Comparison of ENCODE assay signal across 33 mouse cellular contexts in genomic region chr9:7657946-7658345, GRCm38 (mm10). TPM values are rescaled to one million over a fixed set of nuclear protein-coding genes. Genes with fewer than 3 reads are reported as not detected.
DNase-seq lines count a peak whose midpoint lies in the region; ATAC-seq lines count a peak whose summit lies in the region.
"Had no signal": no experiment of that assay in that cellular context is flagged by ENCODE, and none has a peak within 500 bp of the region (broad histone marks: within the 10 kb centered on the region; RNA-seq: fewer than 3 reads in every experiment).

No protein-coding gene starts in this region.

- no peak overlapping the region for H3K4me3 ChIP-seq in kidney, embryonic 15.5 days (replicated peaks)
- no peak overlapping the region for H3K4me3 ChIP-seq in intestine, embryonic 14.5 days (ENCODE audit: low read depth, low read length)
- no peak overlapping the region for H3K4me3 ChIP-seq in intestine, embryonic 16.5 days (ENCODE audit: low read length)
- H3K4me3 ChIP-seq: embryonic facial prominence, embryonic 12.5 days; embryonic facial prominence, embryonic 15.5 days; forebrain, embryonic 12.5 days; forebrain, embryonic 15.5 days; heart, adult 2 months; heart, embryonic 10.5 days; heart, embryonic 13.5 days; hindbrain, embryonic 12.5 days; hindbrain, embryonic 15.5 days had no signal

- no peaks in the 10 kb centered on the region for H3K27me3 ChIP-seq in kidney, embryonic 15.5 days
- no peaks in the 10 kb centered on the region for H3K27me3 ChIP-seq in intestine, embryonic 14.5 days (replicated peaks; ENCODE audit: control insufficient read depth, insufficient read depth, low read length)
- H3K27me3 ChIP-seq in intestine, embryonic 16.5 days (replicated peaks; ENCODE audit: control insufficient read depth, insufficient read depth, low read length): no peaks in the 10 kb centered on the region
- H3K27me3 ChIP-seq: CH12.LX; embryonic facial prominence, embryonic 12.5 days; embryonic facial prominence, embryonic 15.5 days; forebrain, embryonic 12.5 days; forebrain, embryonic 15.5 days; heart, embryonic 13.5 days; hindbrain, embryonic 12.5 days; hindbrain, embryonic 15.5 days had no signal

- no peak overlapping the region for H3K4me2 ChIP-seq in kidney, embryonic 15.5 days
- no peak overlapping the region for H3K4me2 ChIP-seq in intestine, embryonic 14.5 days (ENCODE audit: low read length)
- no peak overlapping the region for H3K4me2 ChIP-seq in intestine, embryonic 16.5 days (ENCODE audit: low read depth, low read length)
- H3K4me2 ChIP-seq: embryonic facial prominence, embryonic 12.5 days; embryonic facial prominence, embryonic 15.5 days; forebrain, embryonic 12.5 days; forebrain, embryonic 15.5 days; heart, embryonic 13.5 days; hindbrain, embryonic 12.5 days; hindbrain, embryonic 15.5 days had no signal

- DNase-seq in kidney, postnatal 36 days: no peak
- peak; percentile 6 to 8 for DNase-seq in kidney, postnatal 4 days
- DNase-seq in kidney, postnatal 25 days: no peak
- DNase-seq in intestine, embryonic 14.5 days (ENCODE audit: low spot score): peak; percentile 48
- DNase-seq in retina, postnatal 1 day: no peak
- DNase-seq: adrenal gland, postnatal 10 days; adrenal gland, postnatal 36 days; cerebellum, adult 18-20 months; cerebellum, adult 9-10 months; cerebellum, postnatal 14 days; gastrocnemius, postnatal 25 days; heart, adult 2 months had no signal

- no peaks in the 10 kb centered on the region for H3K9me3 ChIP-seq in kidney, embryonic 15.5 days (replicated peaks)
- H3K9me3 ChIP-seq in intestine, embryonic 14.5 days (ENCODE audit: control insufficient read depth, low read length): no peaks in the 10 kb centered on the region
- no peaks in the 10 kb centered on the region for H3K9me3 ChIP-seq in intestine, embryonic 16.5 days (ENCODE audit: control insufficient read depth, low read length)
- H3K9me3 ChIP-seq: embryonic facial prominence, embryonic 12.5 days; embryonic facial prominence, embryonic 15.5 days; forebrain, embryonic 12.5 days; forebrain, embryonic 15.5 days; G1E; heart, embryonic 10.5 days; heart, embryonic 13.5 days; hindbrain, embryonic 12.5 days; hindbrain, embryonic 15.5 days had no signal

- H3K9ac ChIP-seq in kidney, embryonic 15.5 days: no peak overlapping the region
- H3K9ac ChIP-seq in intestine, embryonic 14.5 days (ENCODE audit: low read length): no peak overlapping the region
- H3K9ac ChIP-seq in intestine, embryonic 16.5 days (ENCODE audit: low read depth, low read length): no peak overlapping the region
- H3K9ac ChIP-seq: embryonic facial prominence, embryonic 12.5 days; embryonic facial prominence, embryonic 15.5 days; forebrain, embryonic 12.5 days; forebrain, embryonic 15.5 days; heart, embryonic 13.5 days; hindbrain, embryonic 12.5 days; hindbrain, embryonic 15.5 days had no signal

- no peaks in the 10 kb centered on the region for H3K36me3 ChIP-seq in kidney, embryonic 15.5 days
- no peaks in the 10 kb centered on the region for H3K36me3 ChIP-seq in intestine, embryonic 14.5 days (ENCODE audit: control insufficient read depth, insufficient read depth, low read length)
- no peaks in the 10 kb centered on the region for H3K36me3 ChIP-seq in intestine, embryonic 16.5 days (ENCODE audit: control insufficient read depth, insufficient read depth, low read length)
- H3K36me3 ChIP-seq: embryonic facial prominence, embryonic 12.5 days; embryonic facial prominence, embryonic 15.5 days; forebrain, embryonic 12.5 days; forebrain, embryonic 15.5 days; G1E; heart, embryonic 10.5 days; heart, embryonic 13.5 days; hindbrain, embryonic 12.5 days; hindbrain, embryonic 15.5 days had no signal

- no peak overlapping the region for H3K27ac ChIP-seq in kidney, embryonic 15.5 days
- H3K27ac ChIP-seq in intestine, embryonic 14.5 days (ENCODE audit: low read depth): no peak overlapping the region
- no peak overlapping the region for H3K27ac ChIP-seq in intestine, embryonic 16.5 days (ENCODE audit: low read length)
- H3K27ac ChIP-seq: embryonic facial prominence, embryonic 12.5 days; embryonic facial prominence, embryonic 15.5 days; forebrain, embryonic 12.5 days; forebrain, embryonic 15.5 days; heart, adult 2 months; heart, embryonic 10.5 days; heart, embryonic 13.5 days; hindbrain, embryonic 12.5 days; hindbrain, embryonic 15.5 days had no signal

- ATAC-seq in kidney, embryonic 15.5 days (replicated peaks; ENCODE audit: low FRiP score): 0 out of 2 replicates have a peak, but pooled peaks have one; percentile 22
- ATAC-seq in intestine, embryonic 14.5 days (replicated peaks; ENCODE audit: low FRiP score, low TSS enrichment, low read depth): peak; percentile 59
- peak; percentile 85 for ATAC-seq in intestine, embryonic 16.5 days
- ATAC-seq in erythroid progenitor cell, adult 5-6 weeks (replicated peaks; ENCODE audit: low FRiP score, poor library complexity, severe bottlenecking): no peak
- ATAC-seq: forebrain, embryonic 15.5 days; Patski had no signal

- H3K4me1 ChIP-seq in kidney, embryonic 15.5 days: no peaks in the 10 kb centered on the region
- no peaks in the 10 kb centered on the region for H3K4me1 ChIP-seq in intestine, embryonic 14.5 days (replicated peaks; ENCODE audit: control insufficient read depth, insufficient read depth, low read length)
- no peaks in the 10 kb centered on the region for H3K4me1 ChIP-seq in intestine, embryonic 16.5 days (ENCODE audit: control insufficient read depth, insufficient read depth, low read length)
- H3K4me1 ChIP-seq: embryonic facial prominence, embryonic 12.5 days; embryonic facial prominence, embryonic 15.5 days; forebrain, embryonic 12.5 days; forebrain, embryonic 15.5 days; heart, embryonic 10.5 days; heart, embryonic 13.5 days; hindbrain, embryonic 12.5 days; hindbrain, embryonic 15.5 days had no signal

- 56% methylated on average over 4 of the region's 4 CpGs for WGBS in kidney, embryonic 15.5 days
- 62% methylated on average over 4 of the region's 4 CpGs for WGBS in intestine, embryonic 14.5 days
- WGBS in intestine, embryonic 16.5 days: 62% methylated on average over 4 of the region's 4 CpGs

RNA-seq across cellular contexts. Expression of gene Mmp20, which starts 29.9 kb away (rescaled TPM):
- not detected in 2 replicates for polyA plus RNA-seq in kidney, embryonic 15.5 days (2015; fragmentation: Nextera tagmentation; extraction: Ambion mirVana)
- polyA plus RNA-seq in intestine, embryonic 14.5 days (2014; fragmentation: Nextera tagmentation; extraction: Ambion mirVana): 0.13 and 0.24 TPM in 2 replicates
- 0.22 and 0.24 TPM in 2 replicates for polyA plus RNA-seq in intestine, embryonic 16.5 days (2015; fragmentation: Nextera tagmentation; extraction: Ambion mirVana)
- total RNA-seq in erythroid progenitor cell, adult 5-6 weeks (2015; ENCODE audit: low replicate concordance): not detected in 2 replicates
- total RNA-seq in erythroid progenitor cell, adult 5-6 weeks (2017; ENCODE audit: low replicate concordance): not detected in 2 replicates
- total RNA-seq: adrenal gland, adult 18-20 months; adrenal gland, postnatal 10 days; adrenal gland, postnatal 36 days; common myeloid progenitor, adult 5-6 weeks; G1E; gastrocnemius, adult 8-10 months; gastrocnemius, postnatal 25 days; heart, adult 2 months; heart, postnatal 25 days; hematopoietic stem cell, adult 5-6 weeks had no signal
- polyA plus RNA-seq: embryonic facial prominence, embryonic 12.5 days; embryonic facial prominence, embryonic 15.5 days; forebrain, embryonic 12.5 days; forebrain, embryonic 15.5 days; G1E; gonadal fat pad, adult 2 months; heart, adult 2 months; heart, embryonic 10.5 days; heart, embryonic 13.5 days; heart, embryonic 16.5 days; hindbrain, embryonic 12.5 days; hindbrain, embryonic 15.5 days; Patski had no signal

RNA-seq across cellular contexts. Expression of gene Mmp7, which starts 33.9 kb away (rescaled TPM):
- not detected in 2 replicates for polyA plus RNA-seq in kidney, embryonic 15.5 days (2015; fragmentation: Nextera tagmentation; extraction: Ambion mirVana)
- 0.46 and 0.84 TPM in 2 replicates for polyA plus RNA-seq in intestine, embryonic 14.5 days (2014; fragmentation: Nextera tagmentation; extraction: Ambion mirVana)
- polyA plus RNA-seq in intestine, embryonic 16.5 days (2015; fragmentation: Nextera tagmentation; extraction: Ambion mirVana): 1.3 and 1.9 TPM in 2 replicates
- total RNA-seq in erythroid progenitor cell, adult 5-6 weeks (2015; ENCODE audit: low replicate concordance): not detected in 2 replicates
- not detected in 2 replicates for total RNA-seq in erythroid progenitor cell, adult 5-6 weeks (2017; ENCODE audit: low replicate concordance)
- total RNA-seq: adrenal gland, adult 18-20 months; adrenal gland, postnatal 10 days; adrenal gland, postnatal 36 days; CH12.LX; common myeloid progenitor, adult 5-6 weeks; G1E; gastrocnemius, adult 8-10 months; gastrocnemius, postnatal 25 days; heart, adult 2 months; heart, postnatal 25 days; hematopoietic stem cell, adult 5-6 weeks had no signal
- polyA plus RNA-seq: embryonic facial prominence, embryonic 12.5 days; embryonic facial prominence, embryonic 15.5 days; forebrain, embryonic 12.5 days; forebrain, embryonic 15.5 days; G1E; heart, adult 2 months; heart, embryonic 10.5 days; heart, embryonic 13.5 days; heart, embryonic 16.5 days; hindbrain, embryonic 12.5 days; hindbrain, embryonic 15.5 days; Patski had no signal

Comparison
In these comparisons a context has a peak if more than half of its experiments do, and no peak if none do; other contexts are left out.
1. DNase-seq: peak in kidney, postnatal 4 days (2 of 2) and intestine, embryonic 14.5 days (single experiment); none in kidney, postnatal 36 days (0 of 2), kidney, postnatal 25 days (0 of 2) and retina, postnatal 1 day (single experiment).